Comparison of ENCODE assay signal across 22 mouse cellular contexts in genomic region chr17:45054526-45054925, GRCm38 (mm10).
DNase-seq lines count a peak whose midpoint lies in the region; ATAC-seq lines count a peak whose summit lies in the region.
"Had no signal": no experiment of that assay in that cellular context is flagged by ENCODE, and none has a peak within 500 bp of the region (broad histone marks: within the 10 kb centered on the region; RNA-seq: fewer than 3 reads in every experiment).

No protein-coding gene starts in this region.

- H3K9me3 ChIP-seq in embryonic facial prominence, embryonic 11.5 days (replicated peaks; ENCODE audit: control insufficient read depth, low read length) = no peaks in the 10 kb centered on the region
- no peaks in the 10 kb centered on the region for H3K9me3 ChIP-seq in embryonic facial prominence, embryonic 10.5 days
- H3K9me3 ChIP-seq in embryonic facial prominence, embryonic 15.5 days (replicated peaks) = no peaks in the 10 kb centered on the region
- no peaks in the 10 kb centered on the region for H3K9me3 ChIP-seq in limb, embryonic 11.5 days (ENCODE audit: control insufficient read depth, low read length)
- H3K9me3 ChIP-seq: forebrain, embryonic 10.5 days; G1E; heart, embryonic 12.5 days had no signal

- DNase-seq in embryonic facial prominence, embryonic 11.5 days (ENCODE audit: low spot score) = peak; percentile 61
- DNase-seq in embryonic facial prominence, embryonic 10.5 days (ENCODE audit: low spot score) = no peak
- DNase-seq in limb, embryonic 11.5 days (ENCODE audit: low spot score) = no peak
- DNase-seq in gastrocnemius, postnatal 36 days = no peak
- DNase-seq in layer of hippocampus, postnatal 10 days (ENCODE audit: low spot score in 2 of 2) = no peak
- DNase-seq in left cerebral cortex, postnatal 10 days (ENCODE audit: extremely low spot score in 1 of 2, low spot score in 2 of 2) = no peak
- DNase-seq: adrenal gland, postnatal 14 days; B cell, adult 2 months; cerebellum, adult 11-12 months; cerebellum, adult 9-10 months; cerebellum, postnatal 25 days; heart, adult 2 months had no signal

- H3K4me3 ChIP-seq in embryonic facial prominence, embryonic 11.5 days (ENCODE audit: low read depth, low read length) = no peak overlapping the region
- H3K4me3 ChIP-seq in embryonic facial prominence, embryonic 10.5 days = no peak overlapping the region
- no peak overlapping the region for H3K4me3 ChIP-seq in embryonic facial prominence, embryonic 15.5 days (replicated peaks)
- H3K4me3 ChIP-seq in limb, embryonic 11.5 days (ENCODE audit: low read depth, low read length) = no peak overlapping the region
- H3K4me3 ChIP-seq: erythroblast, embryonic 14.5 days; forebrain, embryonic 10.5 days; heart, adult 2 months; heart, embryonic 12.5 days had no signal

- H3K4me2 ChIP-seq in embryonic facial prominence, embryonic 11.5 days (ENCODE audit: low read depth, low read length) = no peak overlapping the region
- H3K4me2 ChIP-seq in embryonic facial prominence, embryonic 15.5 days (replicated peaks) = no peak overlapping the region
- H3K4me2 ChIP-seq in limb, embryonic 11.5 days (ENCODE audit: low read depth, severe bottlenecking) = no peak overlapping the region
- H3K4me2 ChIP-seq: heart, embryonic 12.5 days had no signal

- H3K27me3 ChIP-seq in embryonic facial prominence, embryonic 11.5 days (ENCODE audit: control insufficient read depth, insufficient read depth, low read length) = no peaks in the 10 kb centered on the region
- H3K27me3 ChIP-seq in embryonic facial prominence, embryonic 10.5 days (replicated peaks; ENCODE audit: low read depth, poor library complexity, severe bottlenecking) = no peaks in the 10 kb centered on the region
- no peaks in the 10 kb centered on the region for H3K27me3 ChIP-seq in embryonic facial prominence, embryonic 15.5 days
- no peaks in the 10 kb centered on the region for H3K27me3 ChIP-seq in limb, embryonic 11.5 days (ENCODE audit: control insufficient read depth, insufficient read depth, low read length)
- H3K27me3 ChIP-seq: heart, embryonic 12.5 days had no signal

- no peaks in the 10 kb centered on the region for H3K36me3 ChIP-seq in embryonic facial prominence, embryonic 11.5 days (replicated peaks; ENCODE audit: control insufficient read depth, insufficient read depth, low read depth, low read length)
- no peaks in the 10 kb centered on the region for H3K36me3 ChIP-seq in embryonic facial prominence, embryonic 10.5 days (replicated peaks)
- no peaks in the 10 kb centered on the region for H3K36me3 ChIP-seq in embryonic facial prominence, embryonic 15.5 days
- no peaks in the 10 kb centered on the region for H3K36me3 ChIP-seq in limb, embryonic 11.5 days (ENCODE audit: control insufficient read depth, insufficient read depth, low read length)
- H3K36me3 ChIP-seq: forebrain, embryonic 10.5 days; G1E; heart, embryonic 12.5 days had no signal

- H3K4me1 ChIP-seq in embryonic facial prominence, embryonic 11.5 days (ENCODE audit: control insufficient read depth, insufficient read depth, low read length) = no peaks in the 10 kb centered on the region; the same call in 1 of the 2 replicates
- peaks cover 16% of the 10 kb centered on the region for H3K4me1 ChIP-seq in embryonic facial prominence, embryonic 10.5 days
- H3K4me1 ChIP-seq in embryonic facial prominence, embryonic 15.5 days = peaks cover 22% of the 10 kb centered on the region
- H3K4me1 ChIP-seq in limb, embryonic 11.5 days (ENCODE audit: control insufficient read depth, insufficient read depth, low read length) = peaks cover 11% of the 10 kb centered on the region
- H3K4me1 ChIP-seq: heart, embryonic 12.5 days had no signal

- 56% methylated on average over 4 of the region's 4 CpGs for WGBS in embryonic facial prominence, embryonic 11.5 days
- 71% methylated on average over 4 of the region's 4 CpGs for WGBS in embryonic facial prominence, embryonic 10.5 days
- WGBS in embryonic facial prominence, embryonic 15.5 days = 46% methylated on average over 4 of the region's 4 CpGs
- 53% methylated on average over 4 of the region's 4 CpGs for WGBS in limb, embryonic 11.5 days

- no peak overlapping the region for H3K9ac ChIP-seq in embryonic facial prominence, embryonic 11.5 days (replicated peaks; ENCODE audit: low read length)
- no peak overlapping the region for H3K9ac ChIP-seq in embryonic facial prominence, embryonic 15.5 days
- H3K9ac ChIP-seq in limb, embryonic 11.5 days (ENCODE audit: low read length) = no peak overlapping the region
- H3K9ac ChIP-seq: heart, embryonic 12.5 days had no signal

- ATAC-seq in embryonic facial prominence, embryonic 11.5 days (replicated peaks; ENCODE audit: insufficient number of reproducible peaks, low FRiP score, low TSS enrichment, low read depth) = no peak
- ATAC-seq in embryonic facial prominence, embryonic 15.5 days (ENCODE audit: insufficient number of reproducible peaks, low FRiP score, low TSS enrichment, low read depth) = no peak
- no peak for ATAC-seq in limb, embryonic 11.5 days (ENCODE audit: insufficient number of reproducible peaks, low FRiP score, low TSS enrichment, low read depth)
- ATAC-seq: activated CD4-positive, CD25-positive, alpha-beta regulatory T cell, adult 4 months; CD4-positive, CD25-positive, alpha-beta regulatory T cell, adult 4 months; forebrain, embryonic 14.5 days; hindbrain, embryonic 16.5 days; inflammation-experienced regulatory T-cells, adult 6 months had no signal

- peak overlapping the region; percentile 62 for H3K27ac ChIP-seq in embryonic facial prominence, embryonic 11.5 days (replicated peaks; ENCODE audit: low read depth, low read length)
- no peak overlapping the region; the same call in 1 of the 2 replicates for H3K27ac ChIP-seq in embryonic facial prominence, embryonic 10.5 days (replicated peaks)
- H3K27ac ChIP-seq in embryonic facial prominence, embryonic 15.5 days (replicated peaks) = peak overlapping the region; percentile 77
- peak overlapping the region; percentile 56; the same call in 1 of the 2 replicates for H3K27ac ChIP-seq in limb, embryonic 11.5 days (replicated peaks; ENCODE audit: low read depth, low read length)
- H3K27ac ChIP-seq: forebrain, embryonic 10.5 days; heart, adult 2 months had no signal

- intact Hi-C loops in gastrocnemius, postnatal 36 days (cut with DNase I) = no loop called here
- intact Hi-C loops in left cerebral cortex, postnatal 10 days (cut with DNase I) = no loop called here
